Mouse (Mus musculus): ENCODE measurements at regions not wholly inside any gene's neighbourhood (a gene's known extent, or its start where the extent isn't known, plus 50 kb on each side); places are given as distances from the start of the nearest gene placed in this dataset.

- DNase-seq (ENCODE audit: low spot score) = no peak
Measured at GRCm38 (mm10) chr16:78156138-78156875, 145.0 kb upstream of the Cxadr start.

DNA sequence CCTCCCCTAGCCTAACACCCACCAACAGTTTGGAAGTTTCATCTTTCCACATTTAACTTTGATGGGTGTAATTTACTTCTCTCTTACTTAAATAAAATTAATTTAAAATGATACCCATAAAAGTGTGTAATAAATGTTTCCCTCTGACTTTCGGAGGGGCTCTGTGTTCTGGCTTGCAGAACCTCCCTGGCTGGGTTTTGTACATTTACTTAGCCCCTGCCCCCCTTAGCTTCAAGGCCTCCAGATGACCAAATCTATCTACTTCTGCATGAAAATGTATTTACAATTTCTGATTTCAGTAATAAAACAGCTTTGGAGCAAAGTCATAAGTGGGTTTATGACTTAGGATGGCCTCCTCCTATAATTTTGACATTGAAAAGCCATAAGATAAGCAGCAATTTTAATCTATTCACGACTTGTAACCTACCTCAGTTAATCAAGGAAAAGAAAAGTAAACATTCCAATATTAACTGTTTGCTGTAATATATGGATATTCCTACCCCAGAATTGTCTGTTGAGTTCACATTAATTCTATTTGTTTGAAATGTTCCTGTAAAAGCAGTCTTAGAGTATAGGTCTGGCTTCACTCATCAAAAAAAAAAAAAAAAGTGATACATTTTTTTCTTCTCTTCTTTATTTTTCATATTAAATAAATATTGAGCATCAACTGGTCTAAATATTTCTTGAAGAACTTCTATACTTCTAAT lies 147.2 kb upstream of the Cxadr start:
- no peak for DNase-seq (ENCODE audit: low spot score)

DNA sequence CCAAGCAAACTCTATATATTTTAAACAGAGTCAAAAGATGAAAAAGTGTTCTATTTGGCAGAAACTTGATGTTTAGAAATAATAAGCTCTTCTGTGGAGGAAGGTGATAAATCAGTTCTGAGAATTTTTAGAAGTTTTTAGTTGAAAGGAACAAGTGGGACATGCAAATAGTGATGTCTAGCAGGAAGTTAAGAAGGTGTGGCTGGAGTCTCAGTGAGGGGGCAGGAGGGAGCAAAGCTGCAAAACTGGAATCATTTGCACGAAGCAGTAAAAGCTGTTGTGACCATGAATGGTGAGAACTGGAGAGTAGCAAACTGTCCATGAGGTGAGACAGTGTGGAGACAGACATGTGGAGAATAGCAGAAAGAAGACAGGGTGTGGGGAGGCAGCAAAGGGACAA lies 157.1 kb upstream of the Cxadr start:
- DNase-seq (ENCODE audit: low spot score) = no peak

DNA sequence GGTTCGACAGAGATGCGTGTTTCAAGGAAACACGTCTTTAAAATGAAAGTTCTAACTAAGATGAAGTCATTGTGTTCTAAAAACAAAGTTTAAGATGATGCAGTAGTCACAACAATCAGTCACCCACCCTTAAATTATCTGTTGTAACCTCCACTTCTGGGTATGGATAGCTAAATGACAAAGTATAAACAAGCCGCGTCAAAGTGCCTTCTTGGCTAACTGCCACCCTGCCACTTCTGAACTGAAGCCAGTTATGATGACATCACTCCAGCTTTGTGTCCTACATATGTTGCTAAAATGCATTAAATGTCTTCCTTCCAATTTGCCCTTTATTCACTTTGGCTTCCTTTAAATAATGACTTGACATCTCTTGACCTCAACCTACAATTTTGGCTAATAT lies 165.8 kb upstream of the Cxadr start:
- no peak for DNase-seq (ENCODE audit: low spot score)

DNA sequence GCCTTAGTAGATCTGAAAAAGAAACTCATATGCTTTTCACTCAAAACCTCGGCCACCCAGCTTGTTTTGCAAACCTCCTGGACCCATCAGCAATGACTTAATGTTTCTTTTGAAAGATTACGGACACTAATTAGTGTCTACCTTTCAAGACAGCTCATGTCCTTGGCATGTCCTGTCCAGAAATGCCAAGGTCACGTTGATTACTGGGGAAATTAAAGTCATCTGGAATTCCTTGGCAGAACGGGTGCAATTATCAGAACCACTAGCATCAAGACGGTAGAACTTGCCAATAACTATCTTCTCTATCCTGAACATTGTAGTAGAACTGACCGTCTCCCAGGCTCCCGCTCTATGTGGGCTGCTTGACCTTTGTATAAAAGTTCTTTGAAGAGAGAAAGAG lies 166.8 kb upstream of the Cxadr start:
- no peak for DNase-seq (ENCODE audit: low spot score)

DNA sequence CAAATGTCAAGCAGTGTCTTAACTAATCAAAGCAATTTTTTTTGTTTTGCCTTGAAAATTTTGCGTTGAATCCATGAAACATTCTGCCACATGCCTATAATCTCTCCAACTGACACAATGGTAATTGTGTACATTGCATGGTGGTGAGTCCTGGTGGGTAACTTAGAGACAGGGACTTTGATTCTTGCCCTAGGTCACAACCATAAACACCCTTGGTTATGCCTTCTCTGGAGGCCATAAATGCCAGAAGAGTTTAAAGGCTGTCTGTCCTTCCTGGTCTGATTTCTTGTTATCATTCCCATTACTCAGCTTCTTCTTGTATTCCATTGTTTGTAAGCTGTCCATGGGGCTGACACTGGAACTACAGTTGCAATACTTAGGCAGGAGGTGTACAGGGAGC lies 179.6 kb upstream of the Cxadr start:
- DNase-seq (ENCODE audit: low spot score) = no peak

- DNase-seq (ENCODE audit: low spot score) = no peak
Measured at GRCm38 (mm10) chr16:78120346-78120899, 180.9 kb upstream of the Cxadr start.

GRCm38 (mm10) chr16:78104246-78104645 lies 197.0 kb upstream of the Cxadr start:
- DNase-seq (ENCODE audit: low spot score) = no peak

- no peak for DNase-seq (ENCODE audit: low spot score)
Measured at GRCm38 (mm10) chr16:78101415-78102326, 199.6 kb upstream of the Cxadr start.

- DNase-seq (ENCODE audit: low spot score) = no peak
Measured at GRCm38 (mm10) chr16:78099842-78100241, 201.4 kb upstream of the Cxadr start.

DNA sequence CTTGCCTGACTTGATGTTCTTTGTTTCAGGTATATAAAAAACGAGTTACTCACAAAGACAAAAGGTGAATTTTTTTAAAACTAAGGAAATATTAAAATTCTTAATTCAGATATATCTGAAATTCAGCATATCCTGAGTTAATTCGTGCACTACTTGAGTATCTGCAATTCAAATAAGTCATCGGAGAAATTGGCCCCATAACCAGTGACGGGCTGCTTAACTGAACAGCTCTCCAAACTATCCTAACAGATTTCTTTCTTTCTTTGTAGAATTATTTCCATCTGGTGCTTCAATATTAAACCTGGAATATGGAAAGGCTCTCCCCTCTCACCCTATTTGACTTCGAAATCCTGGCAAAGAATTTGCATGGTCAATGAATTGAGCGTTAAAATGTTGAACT lies 202.2 kb upstream of the Cxadr start:
- no peak for DNase-seq (ENCODE audit: low spot score)

GRCm38 (mm10) chr16:78098555-78098954 lies 202.7 kb upstream of the Cxadr start:
- DNase-seq (ENCODE audit: low spot score) = no peak

GRCm38 (mm10) chr16:78096571-78096970 lies 204.7 kb upstream of the Cxadr start:
- no peak for DNase-seq (ENCODE audit: low spot score)

GRCm38 (mm10) chr16:78090155-78090554 lies 211.1 kb upstream of the Cxadr start:
- no peak for DNase-seq (ENCODE audit: low spot score)

- DNase-seq (ENCODE audit: low spot score) = no peak
Measured at GRCm38 (mm10) chr16:78067532-78068118, 233.7 kb upstream of the Cxadr start.

GRCm38 (mm10) chr16:78060516-78060915 lies 240.8 kb upstream of the Cxadr start:
- no peak for DNase-seq (ENCODE audit: low spot score)

- no peak for DNase-seq (ENCODE audit: low spot score)
Measured at GRCm38 (mm10) chr16:78057549-78057948, 243.7 kb upstream of the Cxadr start.

GRCm38 (mm10) chr16:78052133-78052532 lies 249.2 kb upstream of the Cxadr start:
- no peak for DNase-seq (ENCODE audit: low spot score)

GRCm38 (mm10) chr16:78040149-78040920 lies 261.0 kb upstream of the Cxadr start:
- no peak for DNase-seq (ENCODE audit: low spot score)

- DNase-seq (ENCODE audit: low spot score) = no peak
Measured at GRCm38 (mm10) chr16:78019605-78020285, 281.5 kb upstream of the Cxadr start.
